Mouse (Mus musculus) lung, postnatal 10 days (tissue): ENCODE results near the gene Amy2a3.
"Not testable (repeated sequence)": the region's sequence is repeated elsewhere in the genome, so short reads cannot be mapped to it uniquely, and the experiment has no call there.

ENCODE experiments used
- DNase-seq: peaks from one replicate; pipeline ENCODE4 v3.0.0; 2021

Gene Amy2a3

GRCm38 (mm10) chr3:113323952-113324351 lies at the start of gene Amy2a3:
Amy2a3 (minus strand) TSS chr3:113324052.
- DNase-seq, result not testable (repeated sequence)

- DNase-seq, result not testable (repeated sequence)
These were observed 32.7 kb upstream of the Amy2a3 start, which contains the start of gene Amy2a2 for GRCm38 (mm10) chr3:113356558-113356957. Amy2a2 (minus strand) TSS chr3:113356658.

DNA sequence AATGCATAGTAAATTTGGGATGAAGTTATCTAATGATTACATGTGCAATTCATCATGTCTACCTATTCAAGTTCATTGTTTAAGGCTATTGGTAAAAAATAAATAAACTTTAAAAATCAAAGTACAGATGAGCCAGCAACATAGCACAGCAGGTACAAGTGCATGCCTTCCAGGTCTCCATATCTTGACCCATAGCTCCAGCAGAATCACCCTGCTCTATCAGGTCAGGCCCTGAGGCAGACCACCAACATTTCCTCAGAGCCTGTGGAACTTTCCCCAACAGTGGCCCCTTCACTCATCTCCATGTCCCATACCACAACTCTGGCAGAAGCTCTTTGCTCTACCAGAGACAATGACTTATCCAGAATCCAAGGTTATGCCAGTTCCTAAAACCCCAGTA lies 21.6 kb upstream of the Amy2a3 start:
- not testable (repeated sequence) for DNase-seq

- not testable (repeated sequence) for DNase-seq
These were observed 10.9 kb downstream of the Amy2a3 start for GRCm38 (mm10) chr3:113312937-113313336.

- not testable (repeated sequence) for DNase-seq
These were observed 32.5 kb downstream of the Amy2a3 start, which contains the start of gene Amy2a4 for GRCm38 (mm10) chr3:113291349-113291748. Amy2a4 (minus strand) TSS chr3:113291449.

DNA sequence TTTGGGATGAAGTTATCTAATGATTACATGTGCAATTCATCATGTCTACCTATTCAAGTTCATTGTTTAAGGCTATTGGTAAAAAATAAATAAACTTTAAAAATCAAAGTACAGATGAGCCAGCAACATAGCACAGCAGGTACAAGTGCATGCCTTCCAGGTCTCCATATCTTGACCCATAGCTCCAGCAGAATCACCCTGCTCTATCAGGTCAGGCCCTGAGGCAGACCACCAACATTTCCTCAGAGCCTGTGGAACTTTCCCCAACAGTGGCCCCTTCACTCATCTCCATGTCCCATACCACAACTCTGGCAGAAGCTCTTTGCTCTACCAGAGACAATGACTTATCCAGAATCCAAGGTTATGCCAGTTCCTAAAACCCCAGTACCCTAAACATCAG lies 43.6 kb downstream of the Amy2a3 start:
- not testable (repeated sequence) for DNase-seq

- DNase-seq, result not testable (repeated sequence)
These were observed 44.3 kb downstream of the Amy2a3 start for GRCm38 (mm10) chr3:113279586-113279985.
